Mouse (Mus musculus): ENCODE results near the gene Fnbp1l.

GRCm38 (mm10) chr3:122511721-122512619, 107.5 kb downstream of the Fnbp1l start:
- no peak for TF ChIP-seq CTCF (IDR thresholded peaks at IDR 0.05; ENCODE audit: low read depth)
- no peak for TF ChIP-seq EP300 (IDR thresholded peaks at IDR 0.05; ENCODE audit: low read depth)
